Mouse (Mus musculus) activated CD4-positive, CD25-positive, alpha-beta regulatory T cell, adult 4 months (primary cell): ENCODE results near the gene Cmbl. TPM values are rescaled to one million over a fixed set of nuclear protein-coding genes. Genes with fewer than 3 reads are reported as not detected.

ENCODE experiments used
- ATAC-seq: one replicate; pipeline ENCODE4 v1.8.0; 2017
- polyA plus RNA-seq, 2 experiments: library from polyadenylated mRNA; unstranded; fragments of 100-300 nt; shearing (Covaris generic); gene quantifications; one replicate each; pipeline ENCODE4 v1.2.1; 2017

Cmbl gene
- polyA plus RNA-seq, 2 experiments from 2014 or later, result 0.80 TPM; not detected in 1

DNA sequence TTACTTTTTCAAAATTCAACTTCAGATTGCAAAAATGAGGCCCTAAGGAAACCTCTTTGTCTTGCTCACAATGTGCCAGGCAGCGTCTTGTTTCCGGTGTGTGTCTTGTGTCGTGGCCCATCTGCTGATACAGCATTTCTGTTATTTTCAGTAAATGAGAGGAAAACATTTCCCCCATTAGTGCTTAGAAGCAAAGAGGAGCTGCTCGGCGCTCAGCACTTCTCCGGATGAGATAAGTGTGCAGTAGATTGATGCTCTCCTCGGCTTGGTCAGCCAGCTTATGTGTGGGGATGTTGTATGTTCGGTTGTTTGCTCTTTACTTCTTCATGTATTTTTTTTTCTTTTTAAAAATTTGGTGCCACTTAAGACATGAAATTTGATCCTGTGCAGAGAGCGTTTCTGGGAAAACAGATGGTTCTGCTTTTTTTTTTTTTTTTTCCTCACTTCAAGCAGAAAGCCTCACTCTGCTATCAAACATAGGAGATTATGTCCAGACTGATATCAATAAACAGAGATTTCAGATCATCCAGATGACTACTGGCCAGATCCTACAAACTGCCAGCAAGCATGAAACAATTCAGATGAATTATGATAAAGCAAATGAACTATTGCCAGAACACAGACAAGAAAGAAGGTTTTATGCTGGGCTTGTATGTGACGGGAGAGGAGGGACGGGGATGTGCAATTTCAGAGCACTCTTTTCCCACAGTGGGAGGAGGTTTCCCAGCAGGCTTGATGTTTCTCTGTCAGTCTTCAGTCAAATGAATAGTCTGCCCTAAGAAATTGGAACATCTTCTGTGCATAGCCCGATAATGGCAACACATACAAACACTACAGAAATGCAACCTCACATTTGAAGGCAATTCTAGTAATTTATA, 62.3 kb downstream of the Cmbl start:
- no peak for ATAC-seq

DNA sequence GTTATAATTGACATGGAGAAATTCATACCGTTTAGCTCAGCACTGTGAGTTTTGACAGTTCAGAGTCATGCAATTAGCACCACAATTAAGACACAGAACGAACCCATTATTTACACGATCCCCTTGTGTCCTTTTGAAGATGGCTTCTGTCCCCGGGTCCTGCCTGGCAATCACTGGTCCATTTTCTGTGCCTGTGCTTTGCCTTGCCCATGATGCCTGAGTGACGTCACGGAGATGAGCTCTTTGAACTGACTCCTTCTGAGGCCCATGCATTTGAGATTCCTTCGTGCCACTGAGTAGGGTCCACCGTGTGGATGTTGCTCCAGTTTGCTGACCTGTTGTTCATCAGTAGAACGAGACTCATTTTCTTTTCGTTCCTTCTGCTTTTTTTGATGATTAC, 63.0 kb downstream of the Cmbl start:
- no peak for ATAC-seq

DNA sequence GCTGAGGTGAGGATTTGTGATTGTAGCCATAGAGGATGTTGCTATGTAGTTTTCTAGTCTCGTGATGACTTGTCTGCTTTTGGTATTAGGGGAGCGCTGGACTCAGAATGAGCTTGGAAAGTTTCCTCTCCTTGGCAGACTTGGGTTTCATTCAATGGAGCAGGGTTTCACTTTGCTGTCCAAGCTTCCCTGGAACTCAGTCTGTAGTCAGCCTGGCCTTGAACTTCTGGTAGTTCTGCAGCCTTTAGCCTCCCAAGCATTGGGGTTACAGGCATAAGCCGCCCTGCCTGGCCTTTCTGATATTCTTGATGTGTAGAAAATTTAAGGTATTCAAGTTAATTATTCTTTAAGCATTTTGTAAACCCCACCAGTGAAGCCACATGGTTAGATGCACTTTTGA, 64.4 kb downstream of the Cmbl start:
- ATAC-seq, result no peak

DNA sequence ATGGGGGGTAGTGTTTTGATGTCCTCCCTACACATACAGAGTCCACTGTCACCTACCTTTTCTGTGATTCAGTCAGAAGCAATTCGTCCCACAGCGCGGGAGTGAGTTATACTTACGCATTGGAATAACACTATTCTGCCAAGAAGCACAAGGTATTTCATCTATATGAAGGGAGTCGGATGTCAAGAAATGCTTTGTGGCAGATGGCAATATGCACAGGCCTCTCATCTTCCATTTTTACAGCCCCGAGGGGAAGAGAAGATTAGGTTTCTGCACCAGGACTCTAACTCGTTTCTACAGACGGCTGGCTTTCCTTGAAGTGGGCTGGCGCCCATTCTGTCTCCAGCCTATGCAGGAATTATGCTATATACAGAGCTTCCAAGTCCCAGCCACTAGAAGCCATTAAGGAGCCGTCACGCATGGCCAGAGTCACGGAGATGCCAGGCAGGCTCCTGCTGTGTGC, 66.2 kb downstream of the Cmbl start:
- no peak for ATAC-seq

DNA sequence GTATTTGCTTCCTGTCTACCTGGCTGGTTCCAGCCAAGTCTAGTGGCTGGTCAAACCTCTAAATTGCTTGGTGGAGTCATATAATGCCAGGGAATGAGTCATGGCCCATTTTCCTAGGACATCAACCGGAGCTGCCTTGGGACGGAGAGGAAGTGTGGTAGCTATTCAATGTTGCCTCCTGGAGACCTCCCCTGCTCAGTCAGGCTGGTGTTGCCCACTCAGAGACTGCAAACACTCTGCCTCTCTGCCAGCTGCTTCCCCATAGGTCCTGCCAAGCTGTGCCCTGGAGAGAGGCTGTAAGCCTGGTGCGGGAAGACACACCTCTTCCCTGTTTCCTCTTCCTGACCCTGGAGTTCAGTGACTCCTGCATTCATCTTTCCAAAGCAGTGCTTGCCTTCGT, 67.3 kb downstream of the Cmbl start:
- ATAC-seq, result no peak

DNA sequence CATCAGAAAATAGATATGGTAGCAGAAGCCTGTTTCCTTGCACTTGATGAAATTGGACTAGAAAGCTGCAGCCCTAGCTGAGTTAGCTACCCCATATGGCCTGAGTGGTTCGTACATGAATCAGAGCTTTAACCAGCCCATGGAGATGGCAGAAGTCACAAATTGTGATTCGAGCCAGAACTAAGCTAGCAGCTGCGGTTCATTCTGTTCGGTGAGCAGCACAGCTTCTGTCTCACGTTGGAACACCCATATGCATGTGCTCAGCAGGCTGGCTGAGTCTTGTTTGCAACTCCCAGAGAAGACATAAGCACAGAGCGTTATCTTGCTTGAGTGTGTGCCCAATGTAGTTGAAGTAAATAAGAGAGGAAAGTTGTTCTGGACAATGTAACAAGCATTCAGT, 69.4 kb downstream of the Cmbl start:
- ATAC-seq, result no peak

DNA sequence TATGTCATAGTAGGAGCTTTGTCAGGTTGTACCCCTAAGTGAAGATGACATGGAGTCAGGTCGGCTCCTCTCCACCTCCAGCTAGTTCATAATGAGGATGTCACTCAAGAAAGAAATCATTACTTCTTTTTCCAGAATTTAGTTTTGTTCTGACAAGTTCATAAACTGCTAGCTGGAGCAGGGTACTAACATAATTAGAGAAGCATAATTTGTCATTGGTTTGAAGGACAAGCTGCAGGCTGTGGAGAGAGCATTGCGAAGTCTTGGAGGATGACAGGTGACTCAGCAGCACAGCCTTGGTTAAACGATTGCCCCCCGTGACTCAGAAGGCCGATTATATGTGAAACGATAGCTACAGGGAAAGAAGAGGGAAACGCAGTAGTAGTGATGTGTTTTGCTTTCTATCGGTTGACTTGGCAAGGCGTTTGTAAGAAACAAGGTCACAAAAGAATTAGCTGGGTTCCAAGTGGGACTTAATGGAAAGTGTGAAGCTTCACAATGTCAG, 71.0 kb downstream of the Cmbl start:
- no peak for ATAC-seq

Other genes with a start within 250 kb of the Cmbl start
- under 1 TPM in 1 of 2 experiments, not detected in 1; 0.71 TPM for gene Ankrd33b, start 197.7 kb upstream of the Cmbl start, polyA plus RNA-seq
- 1 to 10 TPM in 1 of 2 experiments, under 1 TPM in 1; 0.94 to 1.3 TPM for gene Ropn1l, start 111.7 kb upstream of the Cmbl start, polyA plus RNA-seq
- gene March6, start 34.3 kb upstream of the Cmbl start, polyA plus RNA-seq, result 10 to 100 TPM; 21.1 to 21.5 TPM
- 100 to 1,000 TPM; 432 to 525 TPM for gene Cct5, start 36.4 kb downstream of the Cmbl start, polyA plus RNA-seq
- 10 to 100 TPM; 20.0 to 26.3 TPM for gene Fam173b, start 36.5 kb downstream of the Cmbl start, polyA plus RNA-seq